Mouse (Mus musculus) kidney, postnatal 25 days (tissue): ENCODE results near the gene Slc35e4.

Source experiments
- DNase-seq, 2 experiments: peaks; one replicate each; pipeline ENCODE4 v3.0.0; 2021; ENCODE audit warnings: mixed read lengths in 2 of 2

The Slc35e4 gene

GRCm38 (mm10) chr11:3863454-3864112, 50.9 kb downstream of the Slc35e4 start, which contains the start of gene Osbp2:
Osbp2 (minus strand) TSS chr11:3863903.
- peak; percentile 82 to 90 for DNase-seq

- no peak for DNase-seq
Measured at GRCm38 (mm10) chr11:3862661-3863453, 51.6 kb downstream of the Slc35e4 start.

GRCm38 (mm10) chr11:3860361-3860760, 54.1 kb downstream of the Slc35e4 start:
- no peak for DNase-seq

GRCm38 (mm10) chr11:3859778-3860177, 54.7 kb downstream of the Slc35e4 start:
- DNase-seq: no peak

- no peak for DNase-seq
Measured at GRCm38 (mm10) chr11:3857902-3858301, 56.6 kb downstream of the Slc35e4 start.
